Mouse (Mus musculus): ENCODE measurements around the gene Bsg. TPM values are rescaled to one million over a fixed set of nuclear protein-coding genes. Genes with fewer than 3 reads are reported as not detected.

Gene Bsg
- polyA plus RNA-seq, 1 experiment from 2014 or later, result 717 TPM

- no peak overlapping the region for H3K4me2 ChIP-seq
- H3K9ac ChIP-seq, result 0 out of 2 replicates have a peak overlapping the region, but pooled peaks have one; percentile 3
- 83% methylated on average over 7 of the region's 7 CpGs for WGBS
- no peak for ATAC-seq (ENCODE audit: low FRiP score)
- H3K4me3 ChIP-seq, result no peak overlapping the region
- H3K27me3 ChIP-seq, result no peaks in the 10 kb centered on the region
- peaks cover 41% of the 10 kb centered on the region for H3K36me3 ChIP-seq
- H3K27ac ChIP-seq, result no peak overlapping the region
- no peaks in the 10 kb centered on the region for H3K9me3 ChIP-seq
- peaks cover 41% of the 10 kb centered on the region for H3K4me1 ChIP-seq (replicated peaks)
Observed at GRCm38 (mm10) chr10:79709307-79709706, 5.0 kb downstream of the Bsg start.

GRCm38 (mm10) chr10:79712029-79712428 lies 7.7 kb downstream of the Bsg start:
- Histone ChIP-seq H3K9ac (no peak overlapping the region), H3K4me2 (no peak overlapping the region), H3K4me1 (replicated peaks) (peaks cover 31% of the 10 kb centered on the region), H3K27ac (no peak overlapping the region), H3K36me3 (peaks cover 38% of the 10 kb centered on the region), H3K27me3 (peaks cover 26% of the 10 kb centered on the region), H3K9me3 (no peaks in the 10 kb centered on the region), H3K4me3 (no peak overlapping the region)
- peak; percentile 11; the same call in 1 of the 2 replicates for ATAC-seq (ENCODE audit: low FRiP score)
- 89% methylated on average over 1 of the region's 1 CpGs for WGBS

GRCm38 (mm10) chr10:79712499-79713126 lies 8.3 kb downstream of the Bsg start:
- H3K9me3 ChIP-seq, result no peaks in the 10 kb centered on the region
- H3K27ac ChIP-seq, result no peak overlapping the region
- WGBS, result 16% methylated on average over 4 of the region's 6 CpGs
- peaks cover 37% of the 10 kb centered on the region for H3K36me3 ChIP-seq
- H3K4me1 ChIP-seq (replicated peaks), result peaks cover 31% of the 10 kb centered on the region
- no peak overlapping the region for H3K4me3 ChIP-seq
- peaks cover 32% of the 10 kb centered on the region for H3K27me3 ChIP-seq
- ATAC-seq (ENCODE audit: low FRiP score), result no peak
- H3K4me2 ChIP-seq, result no peak overlapping the region
- no peak overlapping the region for H3K9ac ChIP-seq

GRCm38 (mm10) chr10:79713163-79713562 lies 8.9 kb downstream of the Bsg start:
- H3K4me2 ChIP-seq, result no peak overlapping the region
- H3K4me3 ChIP-seq, result no peak overlapping the region
- H3K27ac ChIP-seq, result no peak overlapping the region
- H3K4me1 ChIP-seq (replicated peaks), result peaks cover 31% of the 10 kb centered on the region
- WGBS, result 33% methylated on average over 1 of the region's 1 CpGs
- peaks cover 37% of the 10 kb centered on the region for H3K36me3 ChIP-seq
- no peak for ATAC-seq (ENCODE audit: low FRiP score)
- no peaks in the 10 kb centered on the region for H3K9me3 ChIP-seq
- no peak overlapping the region for H3K9ac ChIP-seq
- peaks cover 37% of the 10 kb centered on the region for H3K27me3 ChIP-seq

GRCm38 (mm10) chr10:79714996-79715395 lies 10.7 kb downstream of the Bsg start:
- H3K9ac ChIP-seq, result no peak overlapping the region
- peaks cover 56% of the 10 kb centered on the region for H3K27me3 ChIP-seq
- no peaks in the 10 kb centered on the region for H3K9me3 ChIP-seq
- H3K4me1 ChIP-seq (replicated peaks), result peaks cover 25% of the 10 kb centered on the region
- H3K36me3 ChIP-seq, result peaks cover 22% of the 10 kb centered on the region
- H3K4me3 ChIP-seq, result no peak overlapping the region
- no peak overlapping the region for H3K27ac ChIP-seq
- ATAC-seq (ENCODE audit: low FRiP score), result no peak
- 70% methylated on average over 4 of the region's 4 CpGs for WGBS
- no peak overlapping the region for H3K4me2 ChIP-seq

DNA sequence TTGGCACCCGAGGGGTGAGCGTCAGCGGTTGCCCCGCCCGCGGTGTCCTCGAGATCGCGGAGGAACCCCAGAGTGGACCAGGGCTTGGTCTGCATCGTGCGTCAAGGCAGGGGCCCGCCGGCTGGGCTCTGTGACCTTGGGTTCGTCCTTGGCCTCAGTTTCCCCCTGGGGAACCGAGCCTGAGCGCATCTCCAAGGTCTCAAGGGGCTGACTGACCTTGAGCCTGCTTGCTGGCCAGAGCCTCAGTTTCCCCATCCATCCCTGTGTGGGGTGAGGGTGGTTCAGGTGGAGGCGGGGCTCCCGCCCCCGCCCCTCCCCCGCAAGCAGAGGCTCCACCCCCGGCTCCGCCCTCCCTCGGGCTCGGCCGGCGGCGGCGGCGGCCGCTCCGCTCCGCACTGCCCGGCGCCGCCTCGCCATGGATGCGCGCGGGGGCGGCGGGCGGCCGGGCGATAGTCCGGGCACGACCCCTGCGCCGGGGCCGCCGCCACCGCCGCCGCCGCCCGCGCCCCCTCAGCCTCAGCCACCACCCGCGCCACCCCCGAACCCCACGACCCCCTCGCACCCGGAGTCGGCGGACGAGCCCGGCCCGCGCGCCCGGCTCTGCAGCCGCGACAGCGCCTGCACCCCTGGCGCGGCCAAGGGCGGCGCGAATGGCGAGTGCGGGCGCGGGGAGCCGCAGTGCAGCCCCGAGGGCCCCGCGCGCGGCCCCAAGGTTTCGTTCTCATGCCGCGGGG lies 12.1 kb downstream of the Bsg start, which contains the start of gene Hcn2:
Gene Hcn2 (plus strand): TSS at position 381 of the 734 bp plus-strand sequence.
- Histone ChIP-seq H3K27me3 (peaks cover 61% of the 10 kb centered on the region), H3K36me3 (peaks cover 7% of the 10 kb centered on the region), H3K4me2 (peak within 1 kb of the TSS; percentile 94), H3K27ac (no peak within 1 kb of the TSS), H3K4me3 (peak within 1 kb of the TSS; percentile 67), H3K9me3 (no peaks in the 10 kb centered on the region), H3K9ac (peak within 1 kb of the TSS; percentile 82), H3K4me1 (replicated peaks) (peaks cover 25% of the 10 kb centered on the region)
- ATAC-seq (ENCODE audit: low FRiP score), result peak; percentile 50
- WGBS, result 3% methylated on average over 49 of the region's 91 CpGs

DNA sequence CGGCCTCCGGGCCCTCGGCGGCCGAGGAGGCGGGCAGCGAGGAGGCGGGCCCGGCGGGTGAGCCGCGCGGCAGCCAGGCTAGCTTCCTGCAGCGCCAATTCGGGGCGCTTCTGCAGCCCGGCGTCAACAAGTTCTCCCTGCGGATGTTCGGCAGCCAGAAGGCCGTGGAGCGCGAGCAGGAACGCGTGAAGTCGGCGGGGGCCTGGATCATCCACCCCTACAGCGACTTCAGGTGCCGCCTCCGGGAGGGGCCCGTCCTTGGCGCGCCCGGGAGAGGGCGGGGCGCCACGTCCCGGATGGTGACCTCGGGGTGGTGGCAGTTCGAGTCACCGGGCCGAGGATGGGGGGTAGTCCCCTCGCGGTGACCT lies 12.7 kb downstream of the Bsg start:
- H3K27ac ChIP-seq, result no peak overlapping the region
- peak overlapping the region; percentile 67 for H3K4me3 ChIP-seq
- no peaks in the 10 kb centered on the region for H3K9me3 ChIP-seq
- WGBS, result under 1% methylated on average over 43 of the region's 44 CpGs
- peaks cover 61% of the 10 kb centered on the region for H3K27me3 ChIP-seq
- peak overlapping the region; percentile 82 for H3K9ac ChIP-seq
- H3K36me3 ChIP-seq, result peaks cover 2% of the 10 kb centered on the region
- H3K4me1 ChIP-seq (replicated peaks), result peaks cover 25% of the 10 kb centered on the region
- ATAC-seq (ENCODE audit: low FRiP score), result peak; percentile 11
- H3K4me2 ChIP-seq, result peak overlapping the region; percentile 94

GRCm38 (mm10) chr10:79717640-79718357 lies 13.5 kb downstream of the Bsg start:
- Histone ChIP-seq H3K27me3 (peaks cover 61% of the 10 kb centered on the region), H3K9me3 (no peaks in the 10 kb centered on the region)
- no peak for ATAC-seq (ENCODE audit: low FRiP score)

GRCm38 (mm10) chr10:79721089-79721488 lies 16.8 kb downstream of the Bsg start:
- no peak for ATAC-seq (ENCODE audit: low FRiP score)
- Histone ChIP-seq H3K9ac (no peak overlapping the region), H3K4me1 (replicated peaks) (peaks cover 27% of the 10 kb centered on the region), H3K4me3 (no peak overlapping the region), H3K27me3 (peaks cover 44% of the 10 kb centered on the region), H3K9me3 (no peaks in the 10 kb centered on the region), H3K27ac (no peak overlapping the region), H3K4me2 (no peak overlapping the region), H3K36me3 (no peaks in the 10 kb centered on the region)
- WGBS, result 76% methylated on average over 5 of the region's 5 CpGs

More at GRCm38 (mm10) chr10:79717640-79718357, 13.5 kb downstream of the Bsg start:
- no peak overlapping the region for H3K27ac ChIP-seq
- 5% methylated on average over 43 of the region's 43 CpGs for WGBS
- peak overlapping the region; percentile 82 for H3K9ac ChIP-seq
- H3K4me3 ChIP-seq, result peak overlapping the region; percentile 67
- peak overlapping the region; percentile 94 for H3K4me2 ChIP-seq
- H3K36me3 ChIP-seq, result no peaks in the 10 kb centered on the region
- peaks cover 30% of the 10 kb centered on the region for H3K4me1 ChIP-seq (replicated peaks)

- H3K9me3 ChIP-seq, result no peaks in the 10 kb centered on the region; the same call in 1 of the 2 replicates
- H3K9ac ChIP-seq, result no peak overlapping the region
- H3K27me3 ChIP-seq, result peaks cover 25% of the 10 kb centered on the region
- H3K36me3 ChIP-seq, result no peaks in the 10 kb centered on the region
- H3K27ac ChIP-seq, result no peak overlapping the region
- no peak overlapping the region for H3K4me3 ChIP-seq
- peaks cover 10% of the 10 kb centered on the region for H3K4me1 ChIP-seq (replicated peaks)
- no peak for ATAC-seq (ENCODE audit: low FRiP score)
- no peak overlapping the region for H3K4me2 ChIP-seq
- 66% methylated on average over 6 of the region's 6 CpGs for WGBS
Observed at GRCm38 (mm10) chr10:79723047-79723446, 18.8 kb downstream of the Bsg start.

GRCm38 (mm10) chr10:79723692-79724091 lies 19.4 kb downstream of the Bsg start:
- Histone ChIP-seq H3K4me3 (no peak overlapping the region), H3K36me3 (no peaks in the 10 kb centered on the region), H3K9ac (no peak overlapping the region), H3K9me3 (no peaks in the 10 kb centered on the region; the same call in 1 of the 2 replicates), H3K27me3 (peaks cover 19% of the 10 kb centered on the region), H3K4me1 (replicated peaks) (peaks cover 7% of the 10 kb centered on the region), H3K27ac (no peak overlapping the region), H3K4me2 (no peak overlapping the region)
- 88% methylated on average over 7 of the region's 7 CpGs for WGBS
- ATAC-seq (ENCODE audit: low FRiP score), result no peak

DNA sequence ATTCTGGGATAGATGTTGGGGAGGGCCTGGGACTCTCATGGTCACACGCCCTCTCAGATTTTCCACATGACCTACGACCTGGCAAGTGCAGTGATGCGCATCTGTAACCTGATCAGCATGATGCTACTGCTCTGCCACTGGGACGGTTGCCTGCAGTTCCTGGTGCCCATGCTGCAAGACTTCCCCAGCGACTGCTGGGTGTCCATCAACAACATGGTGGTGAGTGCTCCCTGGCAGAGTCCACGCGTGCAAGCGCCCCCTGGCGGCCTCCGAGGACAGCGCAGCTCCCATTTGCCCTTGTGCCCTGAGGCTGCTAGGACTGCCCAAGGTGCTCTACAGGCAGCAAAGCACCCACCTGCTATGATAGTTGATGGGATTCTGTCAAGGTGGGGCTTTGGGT lies 21.8 kb downstream of the Bsg start:
- 35% methylated on average over 11 of the region's 11 CpGs for WGBS
- H3K4me1 ChIP-seq (replicated peaks), result peaks cover 7% of the 10 kb centered on the region
- no peak overlapping the region for H3K4me2 ChIP-seq
- H3K27me3 ChIP-seq, result no peaks in the 10 kb centered on the region
- H3K27ac ChIP-seq, result no peak overlapping the region
- no peak overlapping the region for H3K4me3 ChIP-seq
- peaks cover 4% of the 10 kb centered on the region; the same call in 1 of the 2 replicates for H3K36me3 ChIP-seq
- H3K9me3 ChIP-seq, result no peaks in the 10 kb centered on the region; the same call in 1 of the 2 replicates
- ATAC-seq (ENCODE audit: low FRiP score), result no peak
- no peak overlapping the region for H3K9ac ChIP-seq
